Mouse (Mus musculus) bone marrow, adult 2 months (tissue): ENCODE data around the gene Erc2. TPM values are rescaled to one million over a fixed set of nuclear protein-coding genes. Genes with fewer than 3 reads are reported as not detected.

Source experiments
- H3K27ac ChIP-seq: fragments of 200-500 bp; 2 replicates; pipeline ENCODE4 v1.5.1; 2012; ENCODE audit warnings: low read depth, mild to moderate bottlenecking, control low read depth, inconsistent platforms, low read length; ENCODE audit not compliant: control insufficient read depth, poor library complexity, insufficient read depth
- H3K4me1 ChIP-seq: fragments of 200-500 bp; 2 replicates; pipeline ENCODE4 v1.6.1; 2011; ENCODE audit warnings: low read length; ENCODE audit not compliant: control insufficient read depth, insufficient read depth
- H3K4me3 ChIP-seq: fragments of 200-500 bp; replicated peaks from 2 replicates; pipeline ENCODE3; 2011; ENCODE audit warnings: mild to moderate bottlenecking, low read depth, low read length, control low read depth; ENCODE audit not compliant: control insufficient read depth
- CTCF ChIP-seq: fragments of 200-500 bp; IDR thresholded peaks from 2 replicates; pipeline ENCODE4 v1.5.1; 2011; ENCODE audit warnings: low read length, control low read depth; ENCODE audit not compliant: control insufficient read depth, insufficient read depth
- POLR2A ChIP-seq: fragments of 200-500 bp; IDR thresholded peaks from 2 replicates; pipeline ENCODE4 v1.6.1; 2011; ENCODE audit warnings: low read depth, mild to moderate bottlenecking, control low read depth, low read length, borderline replicate concordance; ENCODE audit not compliant: control insufficient read depth
- WGBS: fragments of 180-500 bp; shearing (Covaris S2); methylation state at CpG from one replicate; pipeline ENCODE4 v1.1.7; 2018; 5-methylcytosine and 5-hydroxymethylcytosine counted together
- polyA plus RNA-seq: library from polyadenylated mRNA; stranded (reverse); fragments of >200 nt; gene quantifications from 2 replicates; pipeline ENCODE4 v1.2.4, GENCODE M21; 2011; ENCODE audit warnings: low replicate concordance; ENCODE audit not compliant: missing spikeins, insufficient read depth, insufficient read length

The Erc2 gene
- polyA plus RNA-seq, 1 experiment, result not detected

DNA sequence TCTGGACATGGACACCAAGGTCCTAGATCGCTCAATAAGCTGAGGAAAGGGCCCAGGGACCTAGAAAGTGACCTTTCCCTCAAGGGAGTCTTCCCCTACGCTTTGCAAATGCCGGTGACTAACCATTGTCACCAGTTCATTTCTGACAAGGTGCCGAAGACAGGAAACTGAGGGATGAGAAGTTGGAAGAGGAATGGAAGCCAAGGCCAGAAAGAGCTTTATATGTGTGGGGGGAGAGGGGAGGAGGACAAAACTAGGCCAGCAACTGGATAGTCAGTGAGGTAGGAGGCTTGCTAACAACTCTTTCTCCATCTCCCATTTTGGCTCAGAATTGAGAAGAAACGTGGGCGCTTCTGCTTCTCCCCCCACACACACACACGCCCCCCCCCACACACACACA lies 791.3 kb downstream of the Erc2 start:
- 66% methylated on average over 7 of the region's 7 CpGs for WGBS
- TF ChIP-seq POLR2A (no peak), CTCF (no peak)
- no peak overlapping the region for H3K4me3 ChIP-seq

DNA sequence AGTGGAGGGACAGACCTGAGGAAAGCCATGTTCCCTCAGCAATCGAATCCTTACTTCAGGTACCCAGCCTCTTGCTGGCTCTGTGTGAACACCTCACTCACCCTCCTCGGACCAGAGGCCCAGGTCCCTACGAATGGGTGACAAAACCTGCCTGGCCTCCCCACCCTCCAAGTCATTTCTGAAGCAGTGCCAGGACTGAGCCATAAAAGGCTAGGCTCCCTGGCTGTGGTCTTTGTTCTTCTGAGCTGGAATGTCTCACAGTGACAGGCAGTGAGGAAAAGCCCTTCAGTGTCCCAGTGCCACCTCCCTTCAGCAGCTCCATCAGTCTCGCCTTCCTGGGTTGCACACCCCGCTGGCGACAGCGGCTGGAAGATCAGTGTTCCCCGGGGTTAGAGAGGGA lies 794.8 kb downstream of the Erc2 start:
- no peaks in the 10 kb centered on the region for H3K4me1 ChIP-seq
- H3K27ac ChIP-seq, result no peak overlapping the region
- TF ChIP-seq POLR2A (no peak), CTCF (no peak)
- H3K4me3 ChIP-seq, result no peak overlapping the region
- WGBS, result 54% methylated on average over 8 of the region's 8 CpGs

More for the DNA sequence above, 791.3 kb downstream of the Erc2 start:
- Histone ChIP-seq H3K4me1 (no peaks in the 10 kb centered on the region), H3K27ac (no peak overlapping the region)

DNA sequence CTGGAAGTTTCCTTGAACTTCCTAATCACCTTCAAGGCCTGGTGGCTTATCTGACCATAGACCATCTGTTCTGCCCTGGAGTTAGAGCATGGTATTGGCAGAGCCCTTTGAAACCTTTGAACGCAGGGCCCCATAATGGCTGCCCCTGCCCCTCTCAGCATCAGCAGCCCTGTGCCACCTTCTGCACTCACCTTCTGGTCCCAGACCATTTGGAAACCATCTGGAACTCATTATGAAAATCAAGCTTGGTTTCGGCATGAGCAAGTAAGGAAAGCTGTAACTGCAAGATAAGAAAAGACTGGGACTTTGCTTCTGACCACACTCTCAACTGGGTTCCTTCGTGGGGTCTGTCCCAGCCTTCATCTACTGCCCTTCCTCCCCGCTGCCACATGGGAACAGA lies 796.3 kb downstream of the Erc2 start:
- Histone ChIP-seq H3K27ac (no peak overlapping the region), H3K4me3 (no peak overlapping the region), H3K4me1 (no peaks in the 10 kb centered on the region)
- 50% methylated on average over 4 of the region's 4 CpGs for WGBS
- TF ChIP-seq POLR2A (no peak), CTCF (no peak)

DNA sequence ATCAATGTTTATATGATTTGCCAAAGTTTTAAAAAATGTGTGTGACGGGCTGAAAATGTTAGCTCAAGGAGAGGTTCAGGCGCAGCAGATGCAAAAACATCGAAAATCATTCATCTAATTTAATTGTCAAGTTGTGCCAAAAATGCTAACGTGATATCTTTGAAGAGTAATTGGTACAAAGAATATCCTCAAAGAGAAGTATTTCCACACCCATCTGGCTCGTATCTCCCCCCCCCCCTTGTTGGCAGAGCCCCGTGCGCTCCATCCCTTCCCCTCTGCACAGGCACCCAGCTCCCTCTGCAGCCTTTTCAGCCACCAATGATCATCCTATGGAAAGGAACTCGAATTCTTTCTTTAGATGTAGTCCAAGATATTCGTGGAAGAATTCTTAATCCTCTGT lies 797.0 kb downstream of the Erc2 start:
- no peak overlapping the region for H3K27ac ChIP-seq
- H3K4me3 ChIP-seq, result no peak overlapping the region
- no peaks in the 10 kb centered on the region for H3K4me1 ChIP-seq
- 73% methylated on average over 9 of the region's 9 CpGs for WGBS
- TF ChIP-seq CTCF (no peak), POLR2A (no peak)

DNA sequence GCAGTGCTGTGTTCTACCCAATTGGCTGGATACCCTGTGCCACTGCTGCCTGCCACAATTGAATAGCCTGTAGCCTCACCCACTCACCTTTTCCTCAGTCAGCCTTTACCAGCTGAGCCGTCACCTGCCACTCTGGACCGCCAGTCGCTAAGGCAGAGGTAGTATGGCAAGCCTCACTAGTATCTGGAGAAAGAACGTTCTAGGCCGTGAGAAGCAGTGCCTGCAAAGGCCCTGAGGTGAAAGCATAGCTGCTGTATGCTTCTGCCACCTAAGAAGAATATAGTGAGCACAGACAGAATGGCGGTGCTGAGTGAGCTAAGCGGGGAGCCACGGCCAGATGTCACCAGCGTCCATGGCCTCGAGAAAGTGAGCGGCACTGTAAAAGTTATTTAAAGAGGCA lies 798.4 kb downstream of the Erc2 start:
- Histone ChIP-seq H3K4me1 (no peaks in the 10 kb centered on the region), H3K4me3 (no peak overlapping the region), H3K27ac (no peak overlapping the region)
- TF ChIP-seq CTCF, result no peak
- TF ChIP-seq POLR2A, result no peak
- 85% methylated on average over 11 of the region's 11 CpGs for WGBS

DNA sequence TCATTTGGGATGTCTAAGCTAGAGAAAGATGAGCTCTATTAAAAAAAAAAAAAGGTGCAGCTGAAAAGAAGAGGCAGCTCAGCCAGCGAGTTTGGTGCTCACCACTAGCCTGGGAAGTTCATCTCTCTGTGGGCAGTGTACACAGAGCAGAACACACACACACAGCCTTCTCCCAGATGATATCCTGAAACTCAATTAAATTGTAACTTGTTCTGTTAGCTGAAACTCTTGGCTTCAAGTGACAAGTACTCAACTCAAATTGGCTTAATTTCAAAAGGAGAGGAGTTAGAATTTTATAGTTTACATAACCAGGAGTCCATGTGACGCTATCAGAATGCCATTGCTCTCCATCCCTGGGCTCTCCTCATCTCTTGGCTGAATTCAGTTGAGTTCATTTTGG lies 804.4 kb downstream of the Erc2 start:
- H3K27ac ChIP-seq, result no peak overlapping the region
- no peak overlapping the region for H3K4me3 ChIP-seq
- WGBS, result 67% methylated on average over 2 of the region's 2 CpGs
- no peaks in the 10 kb centered on the region for H3K4me1 ChIP-seq
- TF ChIP-seq CTCF (no peak), POLR2A (no peak)

DNA sequence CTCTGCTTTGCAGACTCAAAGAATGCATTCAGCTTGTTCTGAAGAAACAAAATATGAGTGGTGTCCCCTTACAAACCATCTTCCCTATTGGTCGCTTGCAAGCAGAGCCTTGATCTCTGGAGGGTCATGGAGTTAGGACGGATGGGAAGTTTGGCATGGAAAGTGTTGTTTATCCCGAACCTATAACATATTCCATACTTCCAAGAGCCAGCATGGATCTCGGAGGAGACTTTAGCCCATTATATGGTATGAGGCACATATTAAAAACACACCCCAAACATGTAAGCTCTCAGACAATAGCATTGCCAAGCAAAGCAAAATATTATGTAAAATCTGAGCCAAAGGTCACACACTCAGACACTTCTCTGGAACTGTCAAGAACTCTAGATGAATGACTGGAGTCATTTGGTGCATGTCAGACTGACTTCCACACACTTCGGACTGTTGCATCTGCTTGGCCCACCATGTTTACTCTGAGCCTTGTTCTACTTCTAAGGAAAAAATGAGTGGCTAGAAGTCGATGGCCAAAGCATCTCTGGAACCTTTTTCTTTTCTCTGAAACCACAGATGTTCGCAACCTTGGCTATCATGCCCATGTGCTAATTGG lies 809.6 kb downstream of the Erc2 start:
- no peak for TF ChIP-seq CTCF
- TF ChIP-seq POLR2A, result no peak
- Histone ChIP-seq H3K27ac (no peak overlapping the region), H3K4me1 (no peaks in the 10 kb centered on the region), H3K4me3 (no peak overlapping the region)
- 74% methylated on average over 7 of the region's 7 CpGs for WGBS

DNA sequence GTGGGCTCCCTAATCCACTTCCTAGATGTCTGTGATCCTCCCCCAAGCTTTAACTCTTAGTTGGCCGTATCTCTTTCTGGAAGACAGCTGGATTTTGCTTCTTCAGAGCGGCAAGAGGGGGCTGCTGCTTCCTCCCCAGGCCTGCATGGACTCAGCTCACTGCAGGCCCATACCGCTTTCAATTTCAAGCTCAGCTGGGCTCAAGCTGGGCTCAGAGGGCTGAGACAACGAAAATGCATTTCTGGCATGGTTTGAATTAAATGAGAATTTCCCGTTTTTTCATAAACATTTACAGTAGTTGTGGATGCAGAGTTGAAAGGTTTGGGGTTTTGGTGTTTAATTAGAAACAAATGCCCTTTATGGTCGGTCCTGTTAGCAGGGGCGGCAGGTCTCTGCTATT lies 812.8 kb downstream of the Erc2 start:
- no peak overlapping the region for H3K27ac ChIP-seq
- 79% methylated on average over 7 of the region's 7 CpGs for WGBS
- no peak overlapping the region for H3K4me3 ChIP-seq
- TF ChIP-seq CTCF, result no peak
- no peak for TF ChIP-seq POLR2A
- H3K4me1 ChIP-seq, result no peaks in the 10 kb centered on the region

DNA sequence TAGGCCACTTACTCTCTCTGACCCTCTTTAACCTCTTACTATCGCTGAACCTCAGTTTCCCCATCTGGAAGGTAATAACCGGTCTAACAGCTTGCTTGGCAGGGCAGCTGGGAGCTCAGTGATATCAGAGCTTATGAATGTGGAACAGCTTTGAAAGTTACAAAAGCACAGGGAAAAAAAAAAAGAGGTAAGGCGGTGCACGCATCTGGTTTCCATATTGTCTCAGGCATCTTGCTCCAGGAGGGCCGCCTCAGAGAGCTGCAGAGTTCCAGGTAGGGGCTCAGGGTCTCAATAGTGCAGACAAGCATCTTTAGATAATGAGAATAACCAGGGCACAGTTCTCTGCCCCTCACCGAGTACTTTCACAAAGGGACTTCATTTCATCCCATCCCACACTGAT lies 816.9 kb downstream of the Erc2 start:
- Histone ChIP-seq H3K4me1 (no peaks in the 10 kb centered on the region), H3K27ac (no peak overlapping the region), H3K4me3 (no peak overlapping the region)
- no peak for TF ChIP-seq POLR2A
- 82% methylated on average over 6 of the region's 6 CpGs for WGBS
